25 mouse cellular contexts compared by ENCODE assay signal in genomic region chr8:106533709-106534108, GRCm38 (mm10). TPM values are rescaled to one million over a fixed set of nuclear protein-coding genes. Genes with fewer than 3 reads are reported as not detected.
A peak's percentile ranks its signal among the peaks of the same experiment; 100 is the strongest.
DNase-seq lines count a peak whose midpoint lies in the region; ATAC-seq and TF ChIP-seq lines count a peak whose summit lies in the region.
"Had no signal": no experiment of that assay in that cellular context is flagged by ENCODE, and none has a peak within 500 bp of the region (broad histone marks: within the 10 kb centered on the region; RNA-seq: fewer than 3 reads in every experiment).

No protein-coding gene starts in this region.

- H3K9me3 ChIP-seq in heart, embryonic 15.5 days (replicated peaks): no peaks in the 10 kb centered on the region
- H3K9me3 ChIP-seq: forebrain, embryonic 15.5 days; hindbrain, embryonic 10.5 days; intestine, embryonic 15.5 days had no signal

- H3K4me3 ChIP-seq in heart, embryonic 15.5 days: no peak overlapping the region
- no peak overlapping the region for H3K4me3 ChIP-seq in embryonic fibroblast, embryonic 13.5 days (ENCODE audit: insufficient read depth, low read length)
- H3K4me3 ChIP-seq: erythroblast, embryonic 14.5 days; forebrain, embryonic 15.5 days; heart, adult 2 months; hindbrain, embryonic 10.5 days; intestine, embryonic 15.5 days; kidney, embryonic 15.5 days had no signal

- H3K9ac ChIP-seq in heart, embryonic 15.5 days: no peak overlapping the region
- H3K9ac ChIP-seq: forebrain, embryonic 15.5 days; hindbrain, embryonic 14.5 days; intestine, embryonic 15.5 days; kidney, embryonic 15.5 days had no signal

- WGBS in heart, embryonic 15.5 days: 67% methylated on average over 7 of the region's 7 CpGs

- H3K4me2 ChIP-seq in heart, embryonic 15.5 days: no peak overlapping the region
- H3K4me2 ChIP-seq: forebrain, embryonic 15.5 days; hindbrain, embryonic 14.5 days; intestine, embryonic 15.5 days; kidney, embryonic 15.5 days had no signal

- peaks cover 21% of the 10 kb centered on the region for H3K4me1 ChIP-seq in heart, embryonic 15.5 days (replicated peaks)
- peaks cover 16% of the 10 kb centered on the region for H3K4me1 ChIP-seq in embryonic fibroblast, embryonic 13.5 days (ENCODE audit: control insufficient read depth, insufficient read depth, low read length)
- H3K4me1 ChIP-seq: forebrain, embryonic 15.5 days; intestine, embryonic 15.5 days had no signal

- peak overlapping the region; percentile 82 for H3K27ac ChIP-seq in heart, embryonic 15.5 days
- peak overlapping the region; percentile 29 for H3K27ac ChIP-seq in embryonic fibroblast, embryonic 13.5 days (ENCODE audit: insufficient read depth, low read length)
- H3K27ac ChIP-seq: forebrain, embryonic 15.5 days; heart, adult 2 months; hindbrain, embryonic 10.5 days; hindbrain, embryonic 14.5 days; intestine, embryonic 15.5 days; kidney, embryonic 15.5 days had no signal

- TF ChIP-seq POLR2A in embryonic fibroblast, embryonic 13.5 days (IDR thresholded peaks at IDR 0.05; ENCODE audit: low read depth, low read length): no peak

- DNase-seq in heart, adult 8-10 months (ENCODE audit: low spot score): no peak
- no peak for DNase-seq in frontal cortex, postnatal 14 days (ENCODE audit: low spot score in 2 of 2)
- no peak for DNase-seq in kidney, adult 9 months
- DNase-seq: adrenal gland, postnatal 10 days; B cell, adult 2 months; cerebellum, adult 11-12 months; cerebellum, postnatal 25 days; gastrocnemius, postnatal 10 days; heart, adult 2 months had no signal

- peaks cover 10% of the 10 kb centered on the region; the same call in 1 of the 2 replicates for H3K36me3 ChIP-seq in heart, embryonic 15.5 days
- H3K36me3 ChIP-seq: forebrain, embryonic 15.5 days; intestine, embryonic 15.5 days had no signal

- no peak for ATAC-seq in heart, embryonic 15.5 days (replicated peaks; ENCODE audit: insufficient number of reproducible peaks, insufficient read depth, low FRiP score, low read depth)
- peak; percentile 69 for ATAC-seq in common myeloid progenitor, adult 5-6 weeks (replicated peaks; ENCODE audit: low read depth, poor library complexity, severe bottlenecking)
- ATAC-seq in megakaryocyte progenitor cell, adult 5-6 weeks (replicated peaks; ENCODE audit: poor library complexity): 0 out of 2 replicates have a peak, but pooled peaks have one; percentile 23
- ATAC-seq: forebrain, embryonic 15.5 days had no signal

- TF ChIP-seq CTCF in embryonic fibroblast, embryonic 13.5 days (IDR thresholded peaks at IDR 0.05; ENCODE audit: borderline replicate concordance, insufficient read depth, low read length): no peak

- no peaks in the 10 kb centered on the region for H3K27me3 ChIP-seq in heart, embryonic 15.5 days
- H3K27me3 ChIP-seq: forebrain, embryonic 15.5 days; intestine, embryonic 15.5 days; kidney, embryonic 15.5 days had no signal

RNA-seq across cellular contexts. Expression of gene Cdh3, which starts 23.0 kb away (rescaled TPM):
- 17.1 and 21.9 TPM in 2 replicates for polyA plus RNA-seq in heart, embryonic 15.5 days (2015; fragmentation: Nextera tagmentation; extraction: Ambion mirVana)
- total RNA-seq in heart, adult 8-10 months (2022): 1 to 10 TPM in 1 of 4 experiments, under 1 TPM in 3; 0.71 to 1.7 (median 0.87) TPM
- not detected in 2 replicates for total RNA-seq in common myeloid progenitor, adult 5-6 weeks (2017)
- polyA plus RNA-seq in embryonic fibroblast, embryonic 13.5 days (2011; ENCODE audit: insufficient read length, low read depth, missing spikeins): 49.9 and 70.2 TPM in 2 replicates
- total RNA-seq in megakaryocyte progenitor cell, adult 5-6 weeks (2015): not detected in 2 replicates
- not detected in 2 replicates for total RNA-seq in megakaryocyte progenitor cell, adult 5-6 weeks (2017)
- total RNA-seq: MEL had no signal
- polyA plus RNA-seq: CD4-positive, CD25-positive, alpha-beta regulatory T cell, adult 4 months; erythroblast, embryonic 14.5 days had no signal

RNA-seq across cellular contexts. Expression of gene 6030452D12Rik, which starts 33.4 kb away (rescaled TPM):
- not detected in 2 replicates for polyA plus RNA-seq in heart, embryonic 15.5 days (2015; fragmentation: Nextera tagmentation; extraction: Ambion mirVana)
- total RNA-seq in heart, adult 8-10 months (2022): not detected
- total RNA-seq in common myeloid progenitor, adult 5-6 weeks (2017): not detected in 2 replicates
- not detected in 2 replicates for polyA plus RNA-seq in embryonic fibroblast, embryonic 13.5 days (2011; ENCODE audit: insufficient read length, low read depth, missing spikeins)
- total RNA-seq in megakaryocyte progenitor cell, adult 5-6 weeks (2015): not detected in 2 replicates
- not detected in 2 replicates for total RNA-seq in megakaryocyte progenitor cell, adult 5-6 weeks (2017)
- total RNA-seq: adrenal gland, postnatal 10 days; gastrocnemius, postnatal 10 days; gastrocnemius, postnatal 4 days; heart, adult 2 months; MEL had no signal
- polyA plus RNA-seq: CD4-positive, CD25-positive, alpha-beta regulatory T cell, adult 4 months; embryonic facial prominence, embryonic 11.5 days; erythroblast, embryonic 14.5 days; forebrain, embryonic 11.5 days; forebrain, embryonic 15.5 days; heart, adult 2 months; heart, embryonic 16.5 days; hindbrain, embryonic 10.5 days; hindbrain, embryonic 14.5 days; intestine, embryonic 15.5 days; kidney, embryonic 15.5 days had no signal

RNA-seq across cellular contexts. Expression of gene Gm10073, which starts 39.6 kb away (rescaled TPM):
- polyA plus RNA-seq in heart, embryonic 15.5 days (2015; fragmentation: Nextera tagmentation; extraction: Ambion mirVana): 6.5 and 8.6 TPM in 2 replicates
- total RNA-seq in heart, adult 8-10 months (2022): 100 to 1,000 TPM in 3 of 4 experiments, 10 to 100 TPM in 1; 97.6 to 119 (median 113) TPM
- total RNA-seq in common myeloid progenitor, adult 5-6 weeks (2017): 13.6 and 25.0 TPM in 2 replicates
- 21.2 and 22.4 TPM in 2 replicates for polyA plus RNA-seq in embryonic fibroblast, embryonic 13.5 days (2011; ENCODE audit: insufficient read length, low read depth, missing spikeins)
- 111 and 130 TPM in 2 replicates for total RNA-seq in megakaryocyte progenitor cell, adult 5-6 weeks (2015)
- 8.4 and 9.5 TPM in 2 replicates for total RNA-seq in megakaryocyte progenitor cell, adult 5-6 weeks (2017)
